Mouse (Mus musculus) kidney, adult 11 months (tissue): ENCODE measurements at regions not wholly inside any gene's neighbourhood (a gene's known extent, or its start where the extent isn't known, plus 50 kb on each side); places are given as distances from the start of the nearest gene placed in this dataset.
A peak's percentile ranks its signal among the peaks of the same experiment; 100 is the strongest.

ENCODE experiments used
- DNase-seq: peaks from one replicate; pipeline ENCODE4 v3.0.0; 2022

DNA sequence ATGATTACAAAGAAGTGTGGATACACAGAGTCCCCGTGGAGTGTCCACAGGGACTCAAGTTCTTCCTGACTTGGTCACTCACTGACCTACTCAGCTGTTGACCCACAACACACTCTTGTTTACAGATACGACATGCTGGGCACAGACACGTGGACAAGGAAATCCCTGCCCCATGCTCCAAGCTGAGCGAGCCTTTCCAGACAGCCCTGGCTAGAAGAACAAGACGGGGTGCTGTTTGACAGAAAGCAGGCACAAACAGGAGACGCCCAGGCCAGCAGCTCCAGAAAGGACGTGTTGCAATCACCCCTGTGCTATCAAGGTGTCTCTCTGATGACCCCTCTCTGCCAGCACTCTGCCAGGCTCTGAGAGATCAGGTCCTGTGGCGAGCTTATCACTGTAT lies 112.6 kb upstream of the Gm14444 start:
- peak; percentile 15 for DNase-seq

DNA sequence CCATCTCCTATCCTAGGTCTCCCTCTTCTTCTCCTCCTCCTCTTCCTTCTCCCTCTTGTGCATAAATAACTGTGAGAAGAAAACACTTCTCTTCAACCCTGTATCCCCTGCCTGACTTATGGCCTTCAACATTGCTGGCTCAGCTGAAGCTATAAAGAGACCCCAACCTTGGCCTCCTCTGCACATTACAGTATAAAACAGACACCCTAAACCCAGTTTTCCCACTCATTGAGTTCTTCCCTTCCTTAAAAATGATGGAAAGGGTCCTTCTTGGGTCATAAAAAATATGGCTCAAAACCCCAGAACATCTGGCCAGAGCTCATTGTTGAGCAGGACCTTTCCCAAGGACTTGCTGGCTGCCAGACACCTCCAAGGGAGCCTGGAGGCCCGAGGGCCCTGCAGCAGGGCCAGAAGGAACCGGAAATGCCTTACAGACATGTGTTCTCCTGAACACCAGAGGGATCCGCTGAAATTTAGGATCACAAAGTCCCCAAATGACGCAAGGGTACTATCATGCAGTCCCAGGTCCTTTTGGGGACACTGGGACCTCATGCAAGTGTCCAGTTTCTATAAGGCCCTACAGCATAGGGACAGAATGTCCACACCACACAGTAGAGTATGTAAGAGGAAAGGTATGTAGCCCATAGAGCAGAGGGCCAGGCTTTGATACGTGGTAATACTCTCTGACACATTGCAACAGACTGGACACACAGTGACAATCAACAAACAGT lies 109.9 kb upstream of the Gm14444 start:
- no peak for DNase-seq

DNA sequence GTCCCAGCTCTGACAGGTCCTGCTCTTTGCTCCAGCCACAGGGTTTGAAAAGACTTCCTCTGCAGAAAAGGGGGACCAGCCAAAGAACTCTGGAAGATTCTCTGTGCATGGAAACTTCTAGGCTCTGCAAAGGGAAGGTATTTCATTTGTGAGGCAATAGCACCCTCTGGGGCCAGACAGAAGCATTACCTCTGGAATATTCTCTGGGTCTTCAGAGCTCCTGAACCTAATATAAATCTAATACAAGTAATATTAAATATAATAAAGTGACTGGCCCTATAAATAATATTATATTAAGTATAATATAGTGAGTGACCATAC lies 109.4 kb upstream of the Gm14444 start:
- DNase-seq: peak; percentile 12

DNA sequence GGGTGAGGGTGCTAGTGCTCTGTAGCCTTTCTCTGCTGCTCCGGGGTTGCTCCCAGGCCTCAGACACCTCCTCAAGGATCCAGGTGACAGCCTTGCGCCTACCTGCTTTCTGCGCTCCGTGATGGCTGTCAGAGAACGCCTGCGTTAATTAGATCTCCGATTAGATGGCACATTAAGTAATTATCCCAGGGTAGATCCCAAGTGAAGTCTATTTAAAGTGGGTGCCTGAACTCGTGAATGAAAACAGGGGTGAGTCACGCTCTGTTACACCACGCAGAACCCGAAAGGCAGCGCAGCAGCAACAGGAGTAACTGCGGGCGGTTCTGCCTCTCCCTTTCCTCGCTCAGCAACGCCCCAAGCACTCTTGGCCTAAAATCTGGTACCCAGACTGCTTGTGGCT lies 108.2 kb upstream of the Gm14444 start:
- no peak for DNase-seq

DNA sequence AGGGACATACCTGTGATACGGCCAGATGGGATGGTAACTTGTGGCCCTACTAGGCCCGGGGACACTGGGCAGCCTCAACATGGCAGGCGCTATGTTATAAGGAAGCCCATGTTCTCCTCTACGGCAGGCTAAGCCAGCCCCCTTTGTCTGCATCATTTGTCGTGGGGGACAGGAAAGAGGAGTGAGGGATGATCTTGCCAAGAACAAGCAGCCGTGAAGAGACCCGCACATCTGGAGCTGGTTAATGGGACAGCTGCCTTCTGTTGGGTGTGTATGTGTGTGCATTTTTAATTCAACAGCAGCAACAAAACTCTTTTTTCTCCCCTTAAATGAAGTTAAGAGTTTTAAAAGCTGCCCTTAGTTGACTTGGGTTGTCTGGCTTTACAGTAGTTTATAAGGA lies 106.4 kb upstream of the Gm14444 start:
- no peak for DNase-seq

DNA sequence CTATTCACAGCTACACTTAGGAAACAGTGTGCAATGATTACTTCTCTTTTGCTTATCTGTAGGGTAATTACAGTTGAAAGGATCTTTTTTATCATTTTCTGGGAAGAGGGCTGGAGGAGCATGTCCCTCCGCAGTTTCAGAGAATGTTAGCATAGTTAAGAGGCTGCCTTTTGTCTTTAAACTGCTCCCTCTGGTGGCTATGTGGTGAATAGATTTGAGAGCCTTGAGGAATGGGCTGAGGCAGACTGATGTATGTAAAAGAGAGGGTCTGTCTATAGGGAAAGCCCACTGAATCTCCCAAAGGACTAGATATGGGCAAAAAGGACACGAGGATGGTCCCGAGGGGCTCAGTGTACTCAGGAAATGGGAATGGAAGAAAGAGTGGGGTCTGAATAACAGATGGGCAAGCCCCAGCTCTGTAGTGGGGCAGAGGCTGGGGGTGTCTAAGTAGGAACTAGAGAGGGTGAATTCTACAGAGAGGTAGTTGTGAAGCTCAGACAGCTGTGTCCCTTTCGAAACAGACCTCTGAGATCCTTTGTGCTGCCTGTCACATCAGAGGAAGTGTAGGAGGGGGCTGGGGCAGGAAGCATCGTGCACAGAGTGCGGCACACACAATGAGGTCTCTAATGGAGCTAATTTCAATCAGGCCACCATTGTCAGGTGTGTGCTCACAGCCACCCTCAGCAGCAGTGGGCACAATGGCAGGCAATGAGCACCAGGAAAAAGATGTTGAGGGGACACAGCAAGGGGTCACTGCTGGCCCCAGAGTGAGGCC lies 104.0 kb upstream of the Gm14444 start:
- DNase-seq: no peak

DNA sequence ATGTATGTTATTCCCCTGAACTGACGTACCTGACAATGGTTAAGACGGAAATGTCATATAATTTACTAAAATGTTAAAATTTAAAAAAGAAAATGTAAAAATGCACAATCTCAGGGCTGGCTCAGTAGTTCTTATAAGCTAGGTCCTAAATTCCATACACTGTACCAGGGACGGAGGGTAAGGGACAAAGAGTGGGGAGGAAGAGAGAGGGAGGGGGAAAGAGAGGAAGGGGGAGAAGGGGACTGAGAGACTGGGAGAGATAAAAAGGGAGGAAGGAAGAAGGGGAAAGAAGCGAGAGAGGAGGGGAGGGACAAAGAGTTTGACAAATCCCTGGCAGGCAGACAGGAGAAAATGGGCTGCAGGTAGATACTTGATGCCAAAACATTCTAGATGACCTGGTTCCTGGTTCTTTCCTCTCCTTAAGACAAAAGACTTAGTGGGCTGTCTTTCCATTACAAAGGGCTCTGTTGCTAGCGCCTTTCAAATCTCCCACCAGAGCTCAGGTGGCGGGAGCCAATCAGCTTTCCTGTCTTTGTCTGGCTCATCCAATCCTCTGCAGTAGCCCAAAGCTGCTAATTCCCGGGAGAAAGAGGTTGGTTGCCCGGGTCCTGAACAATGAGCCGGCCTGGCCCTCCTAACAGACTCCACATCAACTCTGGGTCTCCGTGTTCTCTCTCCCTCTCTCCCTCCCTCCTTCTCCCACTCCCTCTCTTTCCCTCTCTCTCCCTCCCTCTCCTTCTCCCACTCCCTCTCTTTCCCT lies 92.7 kb upstream of the Gm14444 start:
- no peak for DNase-seq

DNA sequence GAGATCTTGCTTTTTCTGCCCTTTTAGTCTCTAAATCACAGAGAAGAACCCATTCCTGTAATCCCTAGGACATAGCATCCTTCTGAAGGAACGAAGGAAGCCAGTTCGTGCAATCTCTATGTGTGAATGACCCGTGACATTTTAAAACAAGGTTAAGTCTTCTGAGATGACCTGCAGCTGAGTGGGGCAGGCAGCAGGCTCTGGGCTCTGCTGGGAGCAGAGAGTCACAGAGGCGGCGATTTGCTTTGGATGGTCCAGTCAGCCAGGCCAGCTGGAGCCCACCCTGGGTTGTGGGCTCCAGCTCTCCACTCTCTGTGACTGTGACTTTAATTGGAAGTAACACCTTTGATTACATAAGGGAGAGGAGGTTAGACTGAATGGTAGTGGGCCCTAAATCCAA lies 92.1 kb upstream of the Gm14444 start:
- DNase-seq: no peak

DNA sequence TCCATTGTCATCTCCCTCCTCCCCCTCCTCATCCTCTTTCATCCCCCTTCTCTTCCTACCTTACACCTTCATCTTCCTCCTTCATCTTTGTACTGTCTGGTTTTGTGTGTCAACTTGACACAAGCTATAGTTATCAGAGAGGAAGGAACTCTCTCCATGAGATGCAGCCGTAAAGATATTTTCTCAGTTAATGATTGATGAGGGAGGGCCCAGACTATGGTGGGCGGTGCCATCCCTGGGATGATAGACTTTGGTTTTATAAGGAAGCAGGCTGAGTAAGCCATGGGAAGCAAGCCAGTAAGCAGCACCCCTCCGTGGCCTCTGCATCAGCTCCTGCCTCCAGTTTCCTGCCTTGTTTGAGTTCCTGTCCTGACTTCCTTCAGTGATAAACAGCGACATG lies 87.8 kb upstream of the Gm14444 start:
- DNase-seq: no peak

DNA sequence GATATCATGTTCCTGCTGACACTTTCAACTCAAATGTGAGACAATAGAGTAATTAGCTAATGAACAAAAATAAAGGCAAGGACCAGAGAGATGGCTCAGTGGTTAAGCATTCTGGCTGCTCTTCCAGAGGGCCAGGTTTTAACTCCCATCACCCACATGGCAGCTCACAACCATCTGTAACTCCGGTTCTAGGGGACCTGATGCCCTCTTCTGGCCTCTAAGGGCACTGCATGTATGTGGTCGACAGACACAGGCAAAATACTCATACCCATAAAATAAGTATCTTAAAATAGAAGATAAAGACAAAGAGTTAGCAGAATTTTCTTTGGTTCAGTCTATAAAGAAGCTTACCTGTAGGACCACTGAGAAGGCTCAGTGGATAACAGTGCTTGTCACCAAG lies 80.3 kb upstream of the Gm14444 start:
- no peak for DNase-seq

DNA sequence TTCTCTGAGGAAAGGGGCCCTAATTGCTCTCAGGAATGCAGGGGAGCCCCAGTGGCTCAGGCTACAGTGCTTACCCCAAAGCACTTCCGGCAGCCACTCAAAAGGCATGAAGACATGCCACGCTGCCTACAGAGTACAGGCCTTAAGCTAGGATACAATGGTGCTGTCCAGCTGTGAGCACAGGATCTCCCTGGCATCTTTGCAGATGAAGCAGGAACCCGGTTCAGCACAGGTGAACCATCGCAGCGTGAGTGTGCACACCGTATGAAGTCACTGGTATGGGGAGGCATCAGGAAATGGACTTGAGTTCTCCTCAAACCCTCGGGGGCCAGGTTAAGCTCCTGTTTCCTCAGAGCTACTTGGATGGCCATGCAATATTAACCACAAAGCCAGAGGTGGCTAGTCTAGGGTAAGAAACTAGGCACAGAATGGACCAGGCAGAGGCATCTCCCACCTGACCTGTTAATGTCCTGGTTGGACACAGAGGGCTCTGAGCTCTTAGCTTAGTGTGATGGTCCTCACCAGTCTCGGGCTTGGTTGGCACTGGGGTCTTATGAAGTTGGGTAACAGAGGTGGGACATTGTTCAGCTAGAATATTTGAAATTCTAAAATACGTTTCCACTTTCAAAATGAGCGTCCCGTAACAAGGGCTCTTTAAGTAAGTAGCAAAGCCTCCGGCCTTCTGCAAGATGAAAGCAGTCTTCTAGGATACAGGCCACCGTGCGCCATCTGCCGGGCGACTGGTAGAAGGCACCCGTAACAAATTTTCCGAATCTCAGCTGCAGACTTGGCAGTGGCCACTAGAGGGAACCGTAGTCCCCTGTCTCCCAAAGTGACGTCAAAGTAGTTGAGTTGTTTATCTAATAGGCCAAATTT lies 77.7 kb upstream of the Gm14444 start:
- peak; percentile 78 for DNase-seq

DNA sequence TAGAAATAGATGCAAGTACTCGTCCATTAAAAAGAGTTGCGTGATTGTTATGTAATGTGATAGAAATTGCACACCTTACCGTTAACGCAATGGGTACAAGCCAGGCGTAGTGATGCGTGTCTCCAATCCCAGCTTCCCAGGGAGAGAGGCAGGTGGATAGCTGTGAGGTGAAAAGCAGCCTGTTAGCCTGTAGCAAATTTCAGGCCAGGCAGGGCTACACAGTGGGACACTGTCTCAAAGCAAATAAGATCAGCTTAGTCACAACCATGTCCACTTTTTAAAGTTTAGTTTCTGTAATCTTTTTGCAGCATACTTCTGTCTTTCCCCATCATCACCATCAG lies 77.1 kb upstream of the Gm14444 start:
- no peak for DNase-seq

DNA sequence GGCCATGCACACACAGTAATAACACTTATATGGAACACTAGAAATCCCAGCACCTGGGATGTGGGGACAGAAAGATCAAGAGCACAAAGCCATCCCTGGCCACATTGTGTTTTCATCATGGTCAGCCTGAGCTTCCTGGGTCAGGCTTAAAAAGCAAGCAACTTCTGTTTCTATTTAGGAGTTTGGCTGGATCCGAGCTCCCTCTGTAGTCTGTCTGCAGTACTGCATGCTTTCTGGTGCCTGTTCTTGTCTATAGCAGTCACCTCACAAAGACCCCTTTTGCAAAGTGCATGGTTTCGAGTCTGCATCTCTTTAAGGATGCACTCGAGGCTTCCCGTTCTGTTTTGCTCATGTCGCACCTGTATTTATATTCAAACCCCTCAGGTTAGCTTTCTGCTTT lies 73.4 kb upstream of the Gm14444 start:
- DNase-seq: no peak

DNA sequence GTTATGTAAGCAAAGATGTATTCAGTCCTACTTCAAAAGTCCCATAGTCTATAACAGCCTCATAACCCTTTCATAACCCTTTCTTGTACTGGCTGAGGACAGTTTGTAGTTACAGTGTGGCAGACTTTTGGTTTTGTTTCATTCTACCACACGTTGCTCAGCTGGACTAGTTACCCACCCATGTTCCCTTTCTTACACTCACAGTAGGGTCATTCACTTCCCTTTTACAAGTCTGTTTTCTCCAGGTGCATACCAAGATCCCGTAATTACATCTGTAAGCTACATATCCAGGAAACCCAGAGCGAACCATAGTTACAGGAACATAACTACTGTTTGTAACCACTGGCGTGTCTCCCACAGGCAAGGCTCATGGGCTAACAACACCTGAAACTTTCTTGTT lies 72.1 kb upstream of the Gm14444 start:
- no peak for DNase-seq

DNA sequence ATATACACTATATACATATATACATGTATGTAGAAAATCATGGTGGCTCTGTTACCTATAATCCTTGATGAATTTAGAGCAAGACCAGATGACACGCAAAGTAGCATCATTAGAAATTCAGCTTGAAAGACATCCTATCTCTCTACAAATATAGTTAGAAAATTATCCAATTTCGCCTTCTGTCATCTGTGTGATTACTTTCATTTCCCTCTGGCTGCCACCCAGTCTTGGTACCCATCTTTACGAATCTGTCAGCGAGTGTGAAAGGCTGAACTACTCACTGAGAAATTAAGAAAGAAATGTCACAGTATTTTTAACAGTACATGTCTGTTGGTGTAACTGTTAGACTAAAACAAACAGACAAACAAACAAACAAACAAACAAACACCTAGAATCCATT lies 67.8 kb upstream of the Gm14444 start:
- DNase-seq: no peak

DNA sequence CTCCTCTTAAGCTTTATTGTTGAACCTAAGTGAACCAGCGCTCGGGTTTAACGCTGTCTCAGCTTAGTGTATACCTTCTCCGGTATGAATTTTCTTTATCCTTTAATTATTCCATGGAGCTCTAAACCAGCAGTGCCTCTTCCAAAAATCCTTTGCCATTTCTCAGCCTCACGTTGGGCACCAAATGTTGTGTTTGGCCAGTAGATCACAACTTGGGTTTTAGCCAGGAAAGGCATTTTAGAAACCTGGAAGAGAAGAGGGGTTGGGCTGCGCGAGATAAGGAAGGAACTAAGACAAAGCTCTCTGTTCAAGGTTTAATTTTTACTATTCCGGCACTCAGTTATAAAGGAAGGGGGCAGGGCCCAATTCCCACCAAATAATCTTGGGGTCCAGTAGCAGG lies 61.9 kb upstream of the Gm14444 start:
- DNase-seq: no peak
